Mouse (Mus musculus): ENCODE data around the gene Hpd.

DNA sequence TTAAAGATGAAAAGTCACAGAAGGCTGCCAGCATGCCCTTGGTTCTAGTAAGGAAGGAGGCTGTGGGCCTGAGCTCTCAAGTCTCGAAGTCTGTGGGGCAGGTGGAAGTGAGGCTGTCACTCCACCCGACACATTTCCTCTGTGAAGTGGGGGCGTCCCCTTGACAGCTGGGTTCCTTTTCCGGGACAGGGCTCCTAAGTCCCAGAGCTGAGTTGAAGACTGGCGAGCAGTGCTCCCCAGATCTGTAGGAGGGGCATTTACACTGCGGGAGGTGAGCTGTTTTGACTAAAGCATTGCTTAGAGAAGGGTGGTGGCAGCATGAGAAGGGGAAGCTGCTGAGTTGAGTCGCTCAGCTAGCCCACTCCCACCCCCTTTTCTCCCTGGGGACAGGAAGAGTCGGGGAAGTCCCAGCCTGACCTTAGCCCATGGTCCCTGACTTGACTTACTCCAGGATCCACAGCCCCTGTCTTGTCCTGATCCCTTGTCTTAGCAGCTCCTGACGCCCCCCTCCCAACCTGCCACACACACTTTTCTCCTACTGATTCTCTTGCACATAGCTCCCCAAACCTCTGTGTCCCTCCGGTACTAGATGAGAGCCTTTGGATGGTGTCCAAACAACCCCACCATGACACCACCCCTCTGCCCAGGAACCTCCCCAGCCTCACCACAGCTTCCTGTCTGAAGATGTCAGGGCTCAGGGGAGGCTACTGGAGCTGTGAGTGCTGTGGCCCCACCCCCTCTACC is 53.9 kb downstream of the Hpd start:
- TF ChIP-seq CTCF (IDR thresholded peaks at IDR 0.05), result no peak
- TF ChIP-seq EP300 (IDR thresholded peaks at IDR 0.05), result no peak

Data from lung, postnatal 0 days (tissue).